Mouse (Mus musculus) forebrain, postnatal 0 days (tissue): ENCODE measurements around the gene Osbpl3. TPM values are rescaled to one million over a fixed set of nuclear protein-coding genes. Genes with fewer than 3 reads are reported as not detected.

Experiments used
- ATAC-seq: fragments of 200-750 bp; cut with Nextera tagmentation; 2 replicates; pipeline ENCODE4 v1.8.0; 2017; ENCODE audit warnings: mild to moderate bottlenecking, moderate library complexity
- DNase-seq: peaks from one replicate; pipeline ENCODE4 v3.0.0-alpha.2; 2015
- H3K27ac ChIP-seq: fragments of 300-500 bp; sonication (generic); 2 replicates; pipeline ENCODE4 v1.5.1; 2014; ENCODE audit warnings: low read depth, mild to moderate bottlenecking, antibody characterized with exemption, low read length, moderate library complexity, mixed read lengths
- H3K27me3 ChIP-seq: fragments of 300-500 bp; sonication (generic); 2 replicates; pipeline ENCODE4 v1.6.1; 2014; ENCODE audit warnings: mild to moderate bottlenecking, low read length, mixed read lengths; ENCODE audit not compliant: insufficient read depth
- H3K36me3 ChIP-seq: fragments of 300-500 bp; sonication (generic); 2 replicates; pipeline ENCODE4 v1.6.1; 2014; ENCODE audit warnings: mild to moderate bottlenecking, moderate library complexity; ENCODE audit not compliant: insufficient read depth
- H3K4me1 ChIP-seq: fragments of 300-500 bp; sonication (generic); 2 replicates; pipeline ENCODE4 v1.6.1; 2014; ENCODE audit warnings: antibody characterized with exemption; ENCODE audit not compliant: insufficient read depth
- H3K4me2 ChIP-seq: fragments of 300-500 bp; sonication (generic); 2 replicates; pipeline ENCODE4 v1.6.1; 2014; ENCODE audit warnings: low read depth, mild to moderate bottlenecking, moderate library complexity
- H3K4me3 ChIP-seq: fragments of 300-500 bp; sonication (generic); 2 replicates; pipeline ENCODE4 v1.5.1; 2014; ENCODE audit warnings: low read depth, low read length, mixed read lengths
- H3K9ac ChIP-seq: fragments of 300-500 bp; sonication (generic); 2 replicates; pipeline ENCODE4 v1.6.1; 2014; ENCODE audit warnings: mild to moderate bottlenecking
- H3K9me3 ChIP-seq: fragments of 300-500 bp; sonication (generic); 2 replicates; pipeline ENCODE4 v1.6.1; 2016; ENCODE audit warnings: low read length
- CTCF ChIP-seq: sonication (generic); IDR thresholded peaks from 2 replicates; pipeline ENCODE4 v1.5.1; 2016; ENCODE audit warnings: antibody characterized with exemption, control low read depth, low read depth
- WGBS: fragments of 180-500 bp; shearing (Covaris S2); extraction: QIAGEN DNeasy Blood & Tissue Kit; methylation state at CpG from one replicate; pipeline ENCODE4 v1.1.7; 2014; 5-methylcytosine and 5-hydroxymethylcytosine counted together
- polyA plus RNA-seq: library from polyadenylated mRNA; unstranded; fragments of >200 nt; fragmentation: Nextera tagmentation; extraction: Ambion mirVana; gene quantifications from 2 replicates; pipeline ENCODE4 v1.2.1, GENCODE M21; 2015
- total RNA-seq: library from RNA; depleted of rRNA; stranded (reverse); fragments of >200 nt; gene quantifications from 2 replicates; pipeline ENCODE4 v1.2.3, GENCODE M21; 2014

Osbpl3 gene
- total and polyA plus RNA-seq, 2 experiments from 2014 or later = 5.6 to 9.5 TPM

DNA sequence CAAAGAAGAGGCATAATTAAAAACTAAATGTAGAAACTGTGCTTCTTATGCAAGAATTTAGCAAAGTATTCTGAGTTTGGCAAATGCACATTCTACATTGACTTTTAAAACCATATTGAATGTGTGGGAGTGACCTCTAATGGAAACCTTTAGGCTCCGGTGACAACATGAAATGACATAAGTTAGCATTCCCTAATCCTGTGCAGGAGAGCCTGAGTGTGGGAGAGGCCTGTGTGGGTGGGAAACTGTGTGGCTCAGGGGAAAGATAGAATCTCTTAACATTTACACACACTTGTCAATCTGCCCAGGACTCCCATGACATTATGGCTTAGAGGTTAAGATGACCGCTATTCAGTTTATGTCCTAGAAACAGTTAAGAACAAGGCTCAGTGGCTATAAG lies 119.6 kb downstream of the Osbpl3 start:
- DNase-seq (no peak), ATAC-seq (no peak)
- no peaks in the 10 kb centered on the region for H3K4me1 ChIP-seq
- no peak overlapping the region for H3K27ac ChIP-seq
- TF ChIP-seq CTCF = no peak
- no peak overlapping the region for H3K9ac ChIP-seq
- no peaks in the 10 kb centered on the region for H3K9me3 ChIP-seq
- no peak overlapping the region for H3K4me2 ChIP-seq
- 98% methylated on average over 2 of the region's 2 CpGs for WGBS
- no peak overlapping the region for H3K4me3 ChIP-seq
- no peaks in the 10 kb centered on the region for H3K36me3 ChIP-seq
- H3K27me3 ChIP-seq = no peaks in the 10 kb centered on the region

DNA sequence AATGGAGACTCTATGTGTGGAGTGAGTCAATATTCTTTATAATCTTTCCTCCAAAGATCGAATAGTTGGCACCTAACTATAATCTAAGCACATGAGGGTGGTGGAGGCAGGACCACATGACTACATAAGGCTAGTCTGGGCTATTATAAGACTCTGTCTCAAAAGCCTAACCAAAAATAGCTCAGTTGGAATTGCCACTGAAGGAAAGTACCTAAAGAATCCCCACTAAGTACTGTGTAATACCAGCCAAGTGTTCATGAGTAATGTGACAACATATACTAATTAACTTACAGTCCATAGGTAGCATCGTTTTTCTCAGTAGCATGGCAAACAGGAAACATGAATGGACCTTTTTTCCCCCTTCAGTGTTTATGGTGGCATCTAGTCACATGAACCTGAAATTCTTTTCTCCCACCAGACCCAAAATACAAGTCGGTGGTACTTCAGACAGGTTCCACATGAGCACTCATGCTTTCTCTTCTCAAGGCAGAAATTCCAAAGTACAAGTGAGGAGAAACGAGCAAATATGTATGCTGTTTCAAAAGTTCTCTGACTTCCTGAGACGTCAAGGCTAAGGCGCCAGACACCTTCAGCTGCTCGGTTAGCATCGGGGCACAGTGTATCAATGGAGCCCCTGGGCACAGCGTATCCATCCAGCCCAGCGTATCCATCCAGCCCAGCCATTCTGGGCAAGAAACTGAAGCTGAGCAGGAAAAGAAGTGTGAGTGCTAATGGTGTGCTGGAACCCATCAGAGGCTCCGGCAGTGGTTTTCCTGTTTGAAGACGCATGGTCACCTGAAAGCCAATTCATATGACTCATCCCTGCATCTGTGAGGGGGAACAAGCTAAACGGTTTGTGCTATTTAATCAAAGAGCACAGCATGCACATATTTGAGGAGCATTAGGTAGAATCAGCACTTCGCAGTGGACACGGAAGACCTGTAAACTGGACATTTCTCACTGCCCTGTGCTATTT lies 120.9 kb downstream of the Osbpl3 start:
- H3K36me3 ChIP-seq = no peaks in the 10 kb centered on the region
- no peak overlapping the region for H3K4me2 ChIP-seq
- H3K9ac ChIP-seq = no peak overlapping the region
- 92% methylated on average over 15 of the region's 15 CpGs for WGBS
- no peak for ATAC-seq
- H3K4me3 ChIP-seq = no peak overlapping the region
- H3K27me3 ChIP-seq = no peaks in the 10 kb centered on the region
- no peak for DNase-seq
- no peaks in the 10 kb centered on the region for H3K9me3 ChIP-seq
- H3K27ac ChIP-seq = no peak overlapping the region
- no peak for TF ChIP-seq CTCF
- no peaks in the 10 kb centered on the region for H3K4me1 ChIP-seq

DNA sequence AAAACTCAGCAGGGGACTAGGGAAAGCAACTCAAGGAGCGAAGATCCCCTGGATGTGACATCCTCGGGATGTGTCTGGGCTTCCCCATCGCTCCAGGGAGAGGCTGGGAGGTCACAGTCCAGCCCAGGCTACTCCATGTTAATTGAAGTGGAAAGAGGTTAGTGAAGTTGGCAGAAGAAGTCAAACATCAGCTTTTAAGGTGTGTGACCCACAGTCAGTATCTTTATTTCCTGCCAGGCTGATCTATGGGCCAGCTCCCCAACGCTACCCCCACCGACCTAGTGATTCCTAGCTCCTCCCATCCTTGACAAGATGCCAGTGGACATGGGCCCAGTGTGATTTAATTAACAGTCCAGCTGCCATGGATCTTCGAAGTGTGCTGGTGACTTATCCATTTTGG lies 122.7 kb downstream of the Osbpl3 start:
- ATAC-seq (no peak), DNase-seq (no peak)
- H3K4me3 ChIP-seq = no peak overlapping the region

DNA sequence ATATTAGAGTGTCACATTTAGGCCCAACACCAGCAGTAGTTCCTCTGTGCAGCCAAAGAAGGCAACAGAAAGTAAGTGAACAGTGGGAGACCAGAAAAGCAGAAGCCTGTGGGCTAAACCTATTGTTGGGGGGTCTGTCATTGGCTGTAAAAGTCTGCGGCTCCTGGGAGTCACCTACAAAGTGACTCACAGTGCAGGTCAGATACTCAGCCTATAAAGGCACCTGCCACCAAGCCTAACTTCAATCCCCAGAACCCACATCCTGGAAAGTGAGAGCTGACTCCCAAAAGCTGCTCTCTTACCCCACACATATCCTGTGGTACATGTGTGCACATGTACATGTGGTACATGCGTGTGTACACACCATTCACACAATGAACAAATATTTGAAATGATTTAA lies 124.5 kb downstream of the Osbpl3 start:
- 88% methylated on average over 2 of the region's 2 CpGs for WGBS
- Histone ChIP-seq H3K4me1 (no peaks in the 10 kb centered on the region), H3K4me2 (no peak overlapping the region), H3K27me3 (no peaks in the 10 kb centered on the region), H3K4me3 (no peak overlapping the region), H3K9me3 (no peaks in the 10 kb centered on the region), H3K27ac (no peak overlapping the region), H3K36me3 (no peaks in the 10 kb centered on the region), H3K9ac (no peak overlapping the region)
- ATAC-seq (no peak), DNase-seq (no peak)
- TF ChIP-seq CTCF = no peak

More for the DNA sequence above, 122.7 kb downstream of the Osbpl3 start:
- Histone ChIP-seq H3K36me3 (no peaks in the 10 kb centered on the region), H3K9ac (no peak overlapping the region), H3K4me2 (no peak overlapping the region), H3K9me3 (no peaks in the 10 kb centered on the region), H3K4me1 (no peaks in the 10 kb centered on the region), H3K27me3 (no peaks in the 10 kb centered on the region), H3K27ac (no peak overlapping the region)
- TF ChIP-seq CTCF = no peak
- WGBS = 78% methylated on average over 6 of the region's 6 CpGs

DNA sequence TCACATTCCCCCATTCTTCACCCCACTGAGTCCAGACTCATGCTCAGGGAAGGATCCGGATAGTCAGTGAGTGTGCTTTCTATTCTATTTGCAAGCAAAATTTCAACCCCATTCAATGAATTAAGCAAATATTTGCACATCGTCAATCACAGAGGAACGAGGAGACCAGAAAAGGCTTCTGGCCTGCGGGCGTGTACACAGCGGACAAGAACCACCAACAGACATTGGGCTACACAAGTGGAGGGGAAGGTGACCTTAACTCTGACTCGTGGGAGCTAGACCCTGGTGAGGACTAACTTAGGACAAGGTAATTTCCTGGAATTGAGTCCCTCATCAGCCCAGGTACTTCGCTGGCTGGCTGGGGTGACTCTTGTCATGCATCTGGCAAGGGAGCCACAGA lies 126.6 kb downstream of the Osbpl3 start:
- H3K27me3 ChIP-seq = no peaks in the 10 kb centered on the region
- no peak overlapping the region for H3K4me2 ChIP-seq
- DNase-seq (no peak), ATAC-seq (no peak)
- H3K4me3 ChIP-seq = no peak overlapping the region
- no peak for TF ChIP-seq CTCF
- H3K36me3 ChIP-seq = no peaks in the 10 kb centered on the region
- no peak overlapping the region for H3K27ac ChIP-seq
- H3K9me3 ChIP-seq = no peaks in the 10 kb centered on the region
- 75% methylated on average over 8 of the region's 8 CpGs for WGBS
- no peaks in the 10 kb centered on the region for H3K4me1 ChIP-seq
- no peak overlapping the region for H3K9ac ChIP-seq

DNA sequence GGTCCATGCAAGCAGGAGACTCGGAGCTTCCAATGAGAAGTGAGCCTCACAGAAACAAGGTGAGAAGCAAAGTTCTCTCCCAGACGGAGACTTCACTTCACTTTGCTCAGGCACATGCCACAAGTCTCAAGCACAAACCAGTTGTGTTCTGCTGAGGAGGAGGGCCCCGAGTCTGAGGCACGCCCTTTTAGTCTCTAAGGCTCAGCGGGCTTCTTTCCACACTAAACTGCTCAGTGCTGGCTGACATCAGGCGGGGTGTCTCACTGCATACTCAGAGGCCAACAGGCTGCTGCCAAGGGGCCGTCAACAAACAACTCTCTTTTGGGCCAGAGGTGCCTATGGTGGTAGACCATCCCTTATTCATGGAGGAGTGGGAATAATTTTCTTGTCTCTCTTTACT lies 127.1 kb downstream of the Osbpl3 start:
- no peak overlapping the region for H3K4me2 ChIP-seq
- no peak for TF ChIP-seq CTCF
- ATAC-seq = no peak; the same call in 1 of the 2 replicates
- H3K4me1 ChIP-seq = no peaks in the 10 kb centered on the region
- H3K27me3 ChIP-seq = no peaks in the 10 kb centered on the region
- H3K27ac ChIP-seq = no peak overlapping the region
- H3K9me3 ChIP-seq = no peaks in the 10 kb centered on the region
- no peak overlapping the region for H3K9ac ChIP-seq
- 36% methylated on average over 7 of the region's 7 CpGs for WGBS
- DNase-seq = no peak
- no peaks in the 10 kb centered on the region for H3K36me3 ChIP-seq
- H3K4me3 ChIP-seq = no peak overlapping the region

DNA sequence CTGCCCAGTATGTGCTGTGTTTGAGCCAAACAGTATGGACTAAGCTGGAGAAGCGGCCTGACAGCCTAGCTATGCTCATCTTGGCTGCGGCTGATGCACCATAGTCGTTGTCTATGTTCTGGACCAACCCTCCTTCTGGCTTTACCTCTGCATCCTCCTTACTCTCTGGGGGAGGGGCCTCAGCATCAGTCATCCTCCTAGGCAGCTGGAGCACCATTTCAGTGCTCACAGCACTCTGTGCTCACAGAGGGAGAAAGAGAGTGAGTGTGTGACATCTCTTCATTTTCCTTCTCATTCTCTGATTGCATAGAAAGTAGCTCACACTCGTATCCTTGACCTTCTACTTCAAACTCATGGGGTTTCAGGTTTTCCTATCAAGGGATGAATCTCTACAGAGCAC lies 129.8 kb downstream of the Osbpl3 start:
- 87% methylated on average over 4 of the region's 4 CpGs for WGBS

More for the DNA sequence above, 129.8 kb downstream of the Osbpl3 start:
- H3K4me2 ChIP-seq = no peak overlapping the region
- no peaks in the 10 kb centered on the region for H3K4me1 ChIP-seq
- no peak overlapping the region for H3K9ac ChIP-seq
- H3K9me3 ChIP-seq = no peaks in the 10 kb centered on the region
- H3K27me3 ChIP-seq = no peaks in the 10 kb centered on the region
- H3K27ac ChIP-seq = no peak overlapping the region
- no peak overlapping the region for H3K4me3 ChIP-seq
- no peak for TF ChIP-seq CTCF
- no peaks in the 10 kb centered on the region for H3K36me3 ChIP-seq
- ATAC-seq (no peak), DNase-seq (no peak)
